Mouse (Mus musculus) ES-E14 (cell line): Measurements from ENCODE around the gene Rasgrf2. TPM values are rescaled to one million over a fixed set of nuclear protein-coding genes. Genes with fewer than 3 reads are reported as not detected.

ENCODE experiments used
- DNase-seq: peaks from one replicate; pipeline ENCODE4 v3.0.0-alpha.2; 2013; ENCODE audit warnings: low read depth, low spot score
- H3K27ac ChIP-seq: 2 replicates; pipeline ENCODE4 v1.5.1; 2012; ENCODE audit warnings: low read depth, mild to moderate bottlenecking, low read length, moderate library complexity, mixed read lengths; ENCODE audit not compliant: poor library complexity, insufficient read depth, severe bottlenecking
- H3K36me3 ChIP-seq: 2 replicates; pipeline ENCODE4 v1.6.1; 2012; ENCODE audit warnings: mild to moderate bottlenecking, low read length, moderate library complexity, mixed read lengths; ENCODE audit not compliant: control insufficient read depth, poor library complexity, insufficient read depth, severe bottlenecking
- H3K4me1 ChIP-seq, 2 experiments: fragments of 150-350 bp in 1 of 2; sonication (generic) in 1 of 2; 2 replicates each; pipeline ENCODE4 v1.6.1; 2012; ENCODE audit warnings: low read length in 2 of 2, mild to moderate bottlenecking in 1 of 2, mixed read lengths in 1 of 2; ENCODE audit not compliant: control insufficient read depth in 2 of 2, insufficient read depth in 2 of 2, poor library complexity in 1 of 2
- H3K4me3 ChIP-seq, 2 experiments: fragments of 150-350 bp in 1 of 2; sonication (generic) in 1 of 2; 2 replicates each; pipeline ENCODE4 v1.5.1; 2012; ENCODE audit warnings: low read length in 2 of 2, low read depth in 1 of 2, mild to moderate bottlenecking in 1 of 2, mixed read lengths in 1 of 2; ENCODE audit not compliant: insufficient read depth in 1 of 2, poor library complexity in 1 of 2, severe bottlenecking in 1 of 2
- H3K9ac ChIP-seq: 2 replicates; pipeline ENCODE4 v1.6.1; 2012; ENCODE audit warnings: low read depth, mild to moderate bottlenecking, low read length, mixed read lengths; ENCODE audit not compliant: poor library complexity, insufficient read depth, severe bottlenecking
- H3K9me3 ChIP-seq: fragments of 150-350 bp; sonication (generic); 2 replicates; pipeline ENCODE4 v1.6.1; 2012; ENCODE audit warnings: low read depth, mild to moderate bottlenecking, low read length; ENCODE audit not compliant: control insufficient read depth, insufficient read depth
- CHD2 ChIP-seq: IDR thresholded peaks from 2 replicates; pipeline ENCODE4 v1.6.1; 2014; ENCODE audit warnings: mild to moderate bottlenecking, low read depth, low read length, inconsistent platforms
- HCFC1 ChIP-seq: IDR thresholded peaks from 2 replicates; pipeline ENCODE4 v1.6.1; 2012; ENCODE audit warnings: low read length, inconsistent platforms, borderline replicate concordance; ENCODE audit not compliant: insufficient read depth
- MAFK ChIP-seq: IDR thresholded peaks from 2 replicates; pipeline ENCODE4 v1.6.1; 2014; ENCODE audit warnings: mild to moderate bottlenecking, low read depth, low read length, inconsistent platforms; ENCODE audit not compliant: insufficient read depth
- ZC3H11A ChIP-seq: IDR thresholded peaks from 2 replicates; pipeline ENCODE4 v1.6.1; 2012; ENCODE audit warnings: low read depth, mild to moderate bottlenecking, inconsistent platforms, low read length, borderline replicate concordance
- ZNF384 ChIP-seq: IDR thresholded peaks from 2 replicates; pipeline ENCODE4 v1.6.1; 2012; ENCODE audit warnings: low read depth, low read length, inconsistent platforms
- in situ Hi-C, 2 experiments: fragments of 600-800 bp; cut with MboI; formaldehyde crosslinking; loops; one replicate each; pipeline ENCODE4 v1.15.1; 2025; ENCODE audit warnings: low sequenced_read_pairs in 2 of 2, inconsistent platforms in 1 of 2; ENCODE audit not compliant: unreplicated experiment in 2 of 2
- total RNA-seq: library from RNA; depleted of rRNA; stranded (reverse); fragments of 300-350 nt; gene quantifications from 2 replicates; pipeline ENCODE4 v1.2.3, GENCODE M21; 2012

The Rasgrf2 gene
- total RNA-seq, 1 experiment = 0.40 TPM

- TF ChIP-seq CHD2 = no peak
- TF ChIP-seq ZNF384 = no peak
- TF ChIP-seq HCFC1 = no peak
- TF ChIP-seq MAFK = no peak
- TF ChIP-seq ZC3H11A = no peak
These were observed 134.5 kb downstream of the Rasgrf2 start for GRCm38 (mm10) chr13:91996929-91997328.

GRCm38 (mm10) chr13:91991412-91991811 lies 140.0 kb downstream of the Rasgrf2 start:
- no peak for TF ChIP-seq CHD2
- no peak for TF ChIP-seq HCFC1
- no peak for TF ChIP-seq ZNF384
- TF ChIP-seq ZC3H11A = no peak
- TF ChIP-seq MAFK = no peak
- no peak for DNase-seq
- in situ Hi-C loops = no loop called here
- Histone ChIP-seq H3K27ac (no peak overlapping the region), H3K4me1 (no peaks in the 10 kb centered on the region), H3K4me3 (no peak overlapping the region), H3K9ac (no peak overlapping the region), H3K36me3 (no peaks in the 10 kb centered on the region), H3K9me3 (no peaks in the 10 kb centered on the region)

More at GRCm38 (mm10) chr13:91996929-91997328, 134.5 kb downstream of the Rasgrf2 start:
- no peaks in the 10 kb centered on the region for H3K9me3 ChIP-seq
- no peaks in the 10 kb centered on the region for H3K36me3 ChIP-seq
- in situ Hi-C loops = no loop called here
- H3K4me3 ChIP-seq = no peak overlapping the region
- no peak overlapping the region for H3K9ac ChIP-seq
- H3K4me1 ChIP-seq = no peaks in the 10 kb centered on the region
- no peak for DNase-seq
- H3K27ac ChIP-seq = no peak overlapping the region

GRCm38 (mm10) chr13:91990709-91991284 lies 140.7 kb downstream of the Rasgrf2 start:
- Histone ChIP-seq H3K9me3 (no peaks in the 10 kb centered on the region), H3K27ac (no peak overlapping the region), H3K36me3 (no peaks in the 10 kb centered on the region), H3K4me3 (no peak overlapping the region), H3K9ac (no peak overlapping the region), H3K4me1 (no peaks in the 10 kb centered on the region)
- no peak for DNase-seq
- in situ Hi-C loops = no loop called here
- TF ChIP-seq MAFK (no peak), ZNF384 (no peak), HCFC1 (no peak), CHD2 (no peak), ZC3H11A (no peak)

- H3K9me3 ChIP-seq = no peaks in the 10 kb centered on the region
- no peak for DNase-seq
- H3K36me3 ChIP-seq = no peaks in the 10 kb centered on the region
- no peak overlapping the region for H3K9ac ChIP-seq
- no peak for TF ChIP-seq MAFK
- no peak for TF ChIP-seq HCFC1
- no peak for TF ChIP-seq CHD2
- TF ChIP-seq ZC3H11A = no peak
- no peak for TF ChIP-seq ZNF384
- H3K27ac ChIP-seq = no peak overlapping the region
- no peak overlapping the region for H3K4me3 ChIP-seq
- in situ Hi-C loops = no loop called here
- no peaks in the 10 kb centered on the region for H3K4me1 ChIP-seq
These were observed 143.1 kb downstream of the Rasgrf2 start for GRCm38 (mm10) chr13:91988378-91988777.
